Mouse (Mus musculus) liver, adult 2 months (tissue): ENCODE measurements around the gene Nynrin. TPM values are rescaled to one million over a fixed set of nuclear protein-coding genes. Genes with fewer than 3 reads are reported as not detected.

Source experiments
- DNase-seq: peaks from one replicate; pipeline ENCODE4 v3.0.0-alpha.2; 2011; ENCODE audit warnings: low read depth, low spot score; ENCODE audit errors: extremely low read depth
- H3K27ac ChIP-seq: fragments of 200-500 bp; replicated peaks from 2 replicates; pipeline ENCODE4 v1.5.1; 2012; ENCODE audit warnings: low read depth, mild to moderate bottlenecking, control low read depth, inconsistent platforms, low read length; ENCODE audit not compliant: insufficient read depth
- H3K27me3 ChIP-seq: fragments of 200-500 bp; 2 replicates; pipeline ENCODE4 v1.6.1; 2012; ENCODE audit warnings: mild to moderate bottlenecking, moderate library complexity, low read length, inconsistent platforms; ENCODE audit not compliant: control insufficient read depth, insufficient read depth
- H3K36me3 ChIP-seq: fragments of 200-500 bp; 2 replicates; pipeline ENCODE4 v1.6.1; 2012; ENCODE audit warnings: low read length, inconsistent platforms; ENCODE audit not compliant: control insufficient read depth, insufficient read depth
- H3K4me1 ChIP-seq: fragments of 200-500 bp; 2 replicates; pipeline ENCODE4 v1.6.1; 2011; ENCODE audit warnings: low read length; ENCODE audit not compliant: control insufficient read depth, insufficient read depth
- H3K4me3 ChIP-seq: fragments of 200-500 bp; 2 replicates; pipeline ENCODE4 v1.5.1; 2011; ENCODE audit warnings: low read depth, mild to moderate bottlenecking, control low read depth, low read length, moderate library complexity; ENCODE audit not compliant: insufficient read depth
- H3K79me2 ChIP-seq: fragments of 200-500 bp; 2 replicates; pipeline ENCODE4 v1.6.1; 2012; ENCODE audit warnings: inconsistent platforms, mild to moderate bottlenecking, low read length, moderate library complexity; ENCODE audit not compliant: control insufficient read depth, insufficient read depth
- H3K9ac ChIP-seq: fragments of 200-500 bp; 2 replicates; pipeline ENCODE4 v1.6.1; 2012; ENCODE audit warnings: low read depth, mild to moderate bottlenecking, control low read depth, inconsistent platforms, low read length
- CTCF ChIP-seq: fragments of 200-500 bp; IDR thresholded peaks from 2 replicates; pipeline ENCODE4 v1.5.1; 2011; ENCODE audit warnings: low read depth, low read length, control low read depth
- POLR2A ChIP-seq: fragments of 200-500 bp; IDR thresholded peaks from 2 replicates; pipeline ENCODE4 v1.6.1; 2011; ENCODE audit warnings: low read length, control low read depth; ENCODE audit not compliant: insufficient read depth; ENCODE audit errors: extremely low read depth
- whole genome bisulfite sequencing: fragments of 180-500 bp; shearing (Covaris S2); methylation state at CpG from one replicate; pipeline ENCODE4 v1.1.7; 2018; 5-methylcytosine and 5-hydroxymethylcytosine counted together
- polyA plus RNA-seq: library from polyadenylated mRNA; depleted of rRNA; stranded (reverse); fragments of >200 nt; gene quantifications from 2 replicates; pipeline ENCODE4 v1.2.3, GENCODE M21; 2012
- total RNA-seq: library from RNA; depleted of rRNA; stranded (reverse); fragments of >200 nt; gene quantifications from 2 replicates; pipeline ENCODE4 v1.2.3, GENCODE M21; 2014

Nynrin gene
- total and polyA plus RNA-seq, 2 experiments, result 0.65 to 0.71 TPM

DNA sequence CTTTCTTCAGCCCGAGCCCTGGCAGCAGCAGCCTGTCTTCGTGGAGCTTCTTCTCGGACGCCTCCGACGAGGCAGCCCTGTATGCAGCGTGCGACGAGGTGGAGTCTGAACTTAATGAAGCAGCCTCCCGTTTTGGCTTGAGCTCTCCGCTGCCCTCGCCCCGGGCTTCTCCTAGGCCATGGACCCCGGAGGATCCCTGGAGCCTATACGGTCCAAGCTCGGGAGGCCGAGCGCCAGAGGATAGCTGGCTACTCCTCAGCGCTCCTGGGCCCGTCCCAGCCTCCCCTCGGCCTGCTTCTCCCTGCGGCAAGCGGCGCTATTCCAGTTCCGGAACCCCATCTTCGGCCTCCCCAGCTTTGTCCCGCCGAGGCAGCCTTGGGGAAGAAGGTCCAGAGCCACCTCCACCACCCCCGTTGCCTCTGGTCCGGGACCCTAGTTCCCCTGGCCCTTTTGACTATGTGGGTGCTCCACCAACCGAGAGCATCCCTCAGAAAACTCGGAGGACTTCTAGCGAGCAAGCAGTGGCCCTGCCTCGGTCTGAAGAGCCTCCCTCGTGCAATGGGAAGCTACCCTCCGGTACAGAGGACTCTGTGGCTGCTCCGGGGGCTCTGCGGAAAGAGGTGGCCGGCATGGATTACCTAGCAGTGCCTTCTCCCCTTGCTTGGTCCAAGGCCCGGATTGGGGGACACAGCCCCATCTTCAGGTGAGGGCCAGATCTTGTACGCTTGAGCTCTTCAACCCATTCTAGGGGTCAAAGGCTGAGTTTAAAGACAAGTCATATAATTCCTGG, 27.1 kb upstream of the Nynrin start:
- H3K9ac ChIP-seq, result no peak overlapping the region
- no peaks in the 10 kb centered on the region for H3K36me3 ChIP-seq
- DNase-seq, result no peak
- H3K27me3 ChIP-seq, result peaks cover 4% of the 10 kb centered on the region; the same call in 1 of the 2 replicates
- no peak overlapping the region for H3K4me3 ChIP-seq
- 52% methylated on average over 41 of the region's 41 CpGs for WGBS
- no peaks in the 10 kb centered on the region for H3K79me2 ChIP-seq
- H3K27ac ChIP-seq, result no peak overlapping the region
- H3K4me1 ChIP-seq, result no peaks in the 10 kb centered on the region
- TF ChIP-seq POLR2A (no peak), CTCF (no peak)

DNA sequence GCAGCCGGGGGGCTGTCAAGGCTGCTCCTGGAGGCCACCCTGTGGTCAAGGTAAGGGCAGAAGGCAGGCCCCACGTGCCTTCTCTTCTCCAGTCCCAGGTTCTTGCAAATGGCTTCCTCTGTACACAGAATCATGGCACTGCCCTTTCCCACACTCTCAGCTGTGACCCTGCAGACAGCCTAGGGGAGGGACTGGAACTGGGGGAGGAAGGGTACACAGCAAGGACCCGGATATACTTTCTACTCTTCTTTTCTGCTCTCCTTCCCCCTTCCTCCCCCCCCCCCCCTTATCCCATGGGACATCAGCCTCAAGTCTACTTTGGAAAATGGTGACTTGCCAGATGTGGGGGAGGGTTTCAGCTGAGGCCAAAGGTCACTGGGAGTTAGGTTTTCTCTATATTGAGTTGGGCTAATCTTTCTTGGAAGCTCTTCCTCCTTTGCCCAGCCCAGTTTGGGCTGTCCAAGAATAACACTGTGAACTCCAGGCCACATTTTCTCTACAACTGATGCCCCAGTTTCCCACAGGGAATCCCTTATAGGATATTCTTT, 25.0 kb upstream of the Nynrin start:
- no peak overlapping the region for H3K4me3 ChIP-seq
- TF ChIP-seq POLR2A (no peak), CTCF (no peak)
- H3K27ac ChIP-seq, result no peak overlapping the region
- WGBS, result 55% methylated on average over 3 of the region's 3 CpGs
- no peaks in the 10 kb centered on the region for H3K36me3 ChIP-seq
- H3K4me1 ChIP-seq, result no peaks in the 10 kb centered on the region
- H3K9ac ChIP-seq, result no peak overlapping the region
- DNase-seq, result no peak
- H3K27me3 ChIP-seq, result peaks cover 4% of the 10 kb centered on the region; the same call in 1 of the 2 replicates
- H3K79me2 ChIP-seq, result no peaks in the 10 kb centered on the region

GRCm38 (mm10) chr14:55829854-55830253, 24.0 kb upstream of the Nynrin start:
- 94% methylated on average over 16 of the region's 16 CpGs for WGBS
- Histone ChIP-seq H3K36me3 (no peaks in the 10 kb centered on the region), H3K9ac (no peak overlapping the region), H3K4me1 (no peaks in the 10 kb centered on the region), H3K27me3 (peaks cover 4% of the 10 kb centered on the region; the same call in 1 of the 2 replicates), H3K27ac (no peak overlapping the region), H3K4me3 (no peak overlapping the region), H3K79me2 (no peaks in the 10 kb centered on the region)
- TF ChIP-seq POLR2A (no peak), CTCF (no peak)
- DNase-seq, result no peak

GRCm38 (mm10) chr14:55830331-55830730, 23.5 kb upstream of the Nynrin start:
- Histone ChIP-seq H3K4me1 (no peaks in the 10 kb centered on the region), H3K4me3 (no peak overlapping the region), H3K27ac (no peak overlapping the region), H3K9ac (no peak overlapping the region), H3K27me3 (peaks cover under 1% of the 10 kb centered on the region; the same call in 1 of the 2 replicates), H3K79me2 (no peaks in the 10 kb centered on the region), H3K36me3 (no peaks in the 10 kb centered on the region)
- no peak for DNase-seq
- TF ChIP-seq CTCF (no peak), POLR2A (no peak)
- 87% methylated on average over 4 of the region's 4 CpGs for WGBS

DNA sequence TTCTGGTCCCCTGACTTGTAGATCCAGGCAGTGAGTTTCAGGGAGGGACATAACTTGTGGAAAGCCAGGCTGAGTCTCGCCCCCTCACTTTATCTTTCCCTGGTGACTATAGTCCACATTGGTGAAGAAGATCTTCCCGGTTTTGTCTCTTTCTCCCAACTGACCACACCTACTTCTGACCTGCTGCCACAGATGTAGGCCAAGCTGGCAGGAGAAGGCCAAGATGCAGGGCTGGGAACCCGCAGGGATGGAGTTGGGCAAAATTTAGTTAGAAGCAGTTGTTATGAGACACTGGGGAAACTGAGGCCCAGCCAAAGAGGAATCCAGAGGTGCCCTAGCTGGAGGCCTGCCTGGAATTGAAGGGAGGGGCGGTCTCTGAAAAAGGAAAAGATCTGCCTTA, 20.7 kb upstream of the Nynrin start:
- DNase-seq, result no peak
- TF ChIP-seq CTCF (no peak), POLR2A (no peak)
- Histone ChIP-seq H3K79me2 (no peaks in the 10 kb centered on the region), H3K27ac (no peak overlapping the region), H3K9ac (no peak overlapping the region), H3K27me3 (no peaks in the 10 kb centered on the region), H3K4me3 (no peak overlapping the region), H3K36me3 (no peaks in the 10 kb centered on the region), H3K4me1 (no peaks in the 10 kb centered on the region)
- 85% methylated on average over 4 of the region's 4 CpGs for WGBS

DNA sequence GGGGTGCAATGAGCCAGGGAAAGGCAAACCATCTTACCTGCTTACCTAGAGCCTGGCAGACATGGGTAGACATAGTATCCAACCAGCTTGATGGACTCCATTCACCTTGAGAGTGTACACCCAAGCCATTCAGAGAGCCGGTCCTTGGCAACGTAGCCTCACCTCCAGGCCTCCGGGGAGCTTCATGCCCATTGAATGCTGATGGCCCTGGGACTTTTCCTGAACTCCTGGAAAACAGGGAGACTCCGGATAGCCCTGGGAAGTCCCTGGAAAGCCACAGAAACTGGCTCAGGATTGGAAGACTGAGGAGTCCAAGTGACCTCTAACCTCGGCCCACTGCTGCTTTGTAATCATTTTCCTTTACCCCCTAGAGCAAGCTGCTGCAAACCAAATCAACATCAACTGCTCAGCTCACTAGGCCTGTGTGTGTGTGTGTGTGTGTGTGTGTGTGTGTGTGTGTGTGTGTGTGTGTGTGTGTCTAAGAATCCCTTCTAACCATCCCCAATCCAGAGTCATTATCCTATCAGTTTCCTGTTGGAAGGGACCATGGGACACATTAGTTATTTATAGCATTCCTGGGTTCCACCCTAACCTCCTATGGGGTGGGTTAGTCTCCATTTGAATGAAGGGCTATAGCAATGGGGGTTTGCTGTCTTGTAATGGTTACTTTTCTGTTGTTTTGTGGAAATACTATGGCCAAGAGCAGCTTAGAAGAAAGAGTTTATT, 18.8 kb upstream of the Nynrin start:
- TF ChIP-seq POLR2A (no peak), CTCF (no peak)
- no peak overlapping the region for H3K9ac ChIP-seq
- H3K4me3 ChIP-seq, result no peak overlapping the region
- no peaks in the 10 kb centered on the region for H3K79me2 ChIP-seq
- no peak for DNase-seq
- 78% methylated on average over 5 of the region's 5 CpGs for WGBS
- H3K4me1 ChIP-seq, result no peaks in the 10 kb centered on the region
- no peak overlapping the region for H3K27ac ChIP-seq
- H3K27me3 ChIP-seq, result no peaks in the 10 kb centered on the region
- H3K36me3 ChIP-seq, result no peaks in the 10 kb centered on the region
